11 mouse cellular contexts compared by ENCODE assay signal in the genomic region with DNA sequence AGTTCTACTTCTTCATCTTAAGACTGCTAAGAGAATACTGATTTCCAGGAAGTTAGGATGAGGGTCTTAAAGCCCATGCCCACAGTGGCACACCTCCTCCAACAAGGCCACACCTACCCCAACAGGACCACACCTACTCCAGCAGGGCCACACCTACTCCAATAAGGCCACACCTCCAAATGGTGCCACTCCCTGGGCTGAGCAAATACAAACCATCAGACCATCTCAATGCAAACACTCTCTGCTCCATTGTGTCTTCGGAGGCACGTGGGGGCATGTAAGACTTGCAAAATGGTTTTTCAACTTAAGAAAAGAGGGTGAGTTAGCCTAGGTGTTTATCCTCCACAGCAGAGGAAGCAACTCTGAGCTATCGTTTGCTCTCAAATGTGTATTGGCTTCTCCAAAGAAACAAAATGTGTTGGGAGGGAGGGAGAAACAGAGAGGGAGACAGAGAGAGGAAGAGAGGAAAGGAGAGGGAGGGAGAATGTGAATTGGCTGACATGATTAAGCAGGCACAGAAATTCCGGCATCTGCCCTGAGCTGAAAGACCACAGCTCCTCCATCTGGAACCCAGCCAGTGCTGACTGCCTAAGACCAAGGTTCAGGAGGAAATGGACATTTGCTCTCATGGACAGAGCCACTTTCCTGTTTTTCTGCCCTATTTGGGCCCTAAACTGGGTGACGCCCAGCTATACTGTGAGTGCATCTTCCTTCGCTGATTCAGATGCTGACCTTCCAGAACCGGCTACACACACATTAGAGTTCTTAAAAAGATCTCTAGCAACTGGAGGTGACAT.
DNase-seq lines count a peak whose midpoint lies in the region; ATAC-seq lines count a peak whose summit lies in the region.
"Had no signal": no experiment of that assay in that cellular context is flagged by ENCODE, and none has a peak within 500 bp of the region (broad histone marks: within the 10 kb centered on the region; RNA-seq: fewer than 3 reads in every experiment).

No protein-coding gene starts in this region.

- 66% methylated on average over 7 of the region's 7 CpGs for WGBS in kidney, embryonic 14.5 days

- H3K27ac ChIP-seq in kidney, embryonic 14.5 days (ENCODE audit: low read depth, low read length), result no peak overlapping the region

- no peaks in the 10 kb centered on the region for H3K36me3 ChIP-seq in kidney, embryonic 14.5 days (ENCODE audit: control insufficient read depth, insufficient read depth, low read length)
- H3K36me3 ChIP-seq: embryonic facial prominence, embryonic 12.5 days; midbrain, embryonic 15.5 days had no signal

- H3K4me3 ChIP-seq in kidney, embryonic 14.5 days (ENCODE audit: low read length), result no peak overlapping the region
- H3K4me3 ChIP-seq: embryonic facial prominence, embryonic 12.5 days; midbrain, embryonic 15.5 days had no signal

- peaks cover 6% of the 10 kb centered on the region; the same call in 1 of the 2 replicates for H3K4me1 ChIP-seq in kidney, embryonic 14.5 days (ENCODE audit: control insufficient read depth, insufficient read depth, low read length)
- H3K4me1 ChIP-seq: embryonic facial prominence, embryonic 12.5 days had no signal

- ATAC-seq in kidney, embryonic 14.5 days (ENCODE audit: low FRiP score, low TSS enrichment), result no peak
- no peak for ATAC-seq in erythroblast, adult 5-6 weeks (replicated peaks; ENCODE audit: low FRiP score, poor library complexity, severe bottlenecking)
- ATAC-seq: inflammation-experienced regulatory T-cells, adult 6 months; midbrain, embryonic 15.5 days had no signal

- no peaks in the 10 kb centered on the region for H3K27me3 ChIP-seq in kidney, embryonic 14.5 days (ENCODE audit: control insufficient read depth, insufficient read depth, low read length)
- H3K27me3 ChIP-seq: embryonic facial prominence, embryonic 12.5 days; midbrain, embryonic 15.5 days had no signal

- H3K9me3 ChIP-seq in kidney, embryonic 14.5 days (ENCODE audit: control insufficient read depth, low read length), result no peaks in the 10 kb centered on the region
- H3K9me3 ChIP-seq: embryonic facial prominence, embryonic 12.5 days; midbrain, embryonic 15.5 days had no signal

- H3K9ac ChIP-seq in kidney, embryonic 14.5 days (ENCODE audit: low read depth, low read length), result no peak overlapping the region
- H3K9ac ChIP-seq: embryonic facial prominence, embryonic 12.5 days; midbrain, embryonic 15.5 days had no signal

- peak; percentile 17 for DNase-seq in adrenal gland, adult 2 months
- DNase-seq in adrenal gland, adult 8-10 months, result no peak
- DNase-seq in kidney, adult 11 months, result peak; percentile 61
- peak; percentile 60 to 70 for DNase-seq in kidney, adult 8-10 months
- peak; percentile 54 for DNase-seq in lung, postnatal 10 days
- DNase-seq in frontal cortex, postnatal 14 days (ENCODE audit: low spot score in 2 of 2), result no peak

- H3K4me2 ChIP-seq in kidney, embryonic 14.5 days (replicated peaks; ENCODE audit: low read depth, low read length), result no peak overlapping the region
- H3K4me2 ChIP-seq: embryonic facial prominence, embryonic 12.5 days; midbrain, embryonic 15.5 days had no signal

Comparison
In these comparisons a context has a peak if more than half of its experiments do, and no peak if none do; other contexts are left out.
1. DNase-seq: peak in adrenal gland, adult 2 months (single experiment), kidney, adult 11 months (single experiment), kidney, adult 8-10 months (2 of 2) and lung, postnatal 10 days (single experiment); none in adrenal gland, adult 8-10 months (single experiment) and frontal cortex, postnatal 14 days (0 of 2).